Mouse (Mus musculus) kidney, adult 18-20 months (tissue): ENCODE results near the gene Frzb.
A peak's percentile ranks its signal among the peaks of the same experiment; 100 is the strongest.

Source experiments
- DNase-seq: peaks from one replicate; pipeline ENCODE4 v3.0.0; 2021

Frzb gene

DNA sequence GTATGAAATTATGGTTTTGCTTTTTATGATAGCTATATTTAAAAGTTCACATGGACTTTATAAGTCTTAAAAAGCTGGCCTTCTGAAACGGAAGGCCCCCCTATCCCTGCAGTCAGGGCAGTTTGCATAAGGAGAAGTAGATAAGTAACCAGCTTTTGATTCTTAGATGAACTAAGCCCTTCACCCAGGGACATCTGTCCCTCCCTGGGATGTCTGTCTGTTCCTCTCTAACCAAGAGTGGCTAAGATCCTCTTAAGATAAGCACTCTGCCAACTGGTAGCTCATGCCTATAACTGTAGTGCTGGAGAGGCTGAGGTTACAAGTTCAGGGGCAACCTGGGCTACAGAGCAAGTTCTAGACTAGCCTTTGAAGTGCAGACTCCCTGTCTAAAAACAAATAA lies 25.4 kb downstream of the Frzb start:
- no peak for DNase-seq

DNA sequence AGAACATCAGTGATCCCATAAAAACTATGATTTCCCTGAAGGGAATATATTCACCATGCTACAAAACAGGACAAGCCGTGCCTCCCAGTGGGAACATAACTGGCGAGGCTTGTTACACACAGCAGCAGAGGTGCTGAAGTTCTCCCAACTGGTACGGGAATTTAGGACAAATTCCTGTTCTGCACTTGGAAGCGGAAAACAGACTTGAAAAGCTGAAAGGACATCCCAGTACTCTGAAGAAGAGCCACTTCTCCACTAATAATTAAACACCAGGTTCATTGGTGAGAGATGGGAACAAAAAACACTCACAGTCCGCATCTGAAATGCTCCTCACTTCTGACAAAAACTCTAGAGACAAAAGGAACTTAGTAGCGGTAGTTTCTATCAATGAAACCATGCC lies 31.1 kb downstream of the Frzb start:
- no peak for DNase-seq

DNA sequence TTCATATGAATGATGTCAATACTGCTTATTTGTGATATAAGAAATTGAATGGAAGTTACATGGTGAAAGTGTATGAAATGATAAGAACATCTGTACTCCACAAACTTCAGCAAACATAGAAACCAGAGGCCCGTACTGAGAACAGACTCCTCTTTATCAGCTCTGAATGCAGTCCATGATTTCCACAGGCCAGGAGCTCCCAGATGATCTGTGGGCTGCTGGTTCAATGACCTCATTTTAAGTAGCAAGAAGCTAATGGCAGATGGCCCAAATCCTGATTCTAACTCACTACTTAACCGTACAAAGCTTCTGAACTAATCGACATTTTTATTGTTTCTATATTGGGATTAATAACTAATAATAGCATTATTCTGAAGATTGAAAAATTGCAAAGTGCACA lies 33.0 kb downstream of the Frzb start:
- DNase-seq: no peak

DNA sequence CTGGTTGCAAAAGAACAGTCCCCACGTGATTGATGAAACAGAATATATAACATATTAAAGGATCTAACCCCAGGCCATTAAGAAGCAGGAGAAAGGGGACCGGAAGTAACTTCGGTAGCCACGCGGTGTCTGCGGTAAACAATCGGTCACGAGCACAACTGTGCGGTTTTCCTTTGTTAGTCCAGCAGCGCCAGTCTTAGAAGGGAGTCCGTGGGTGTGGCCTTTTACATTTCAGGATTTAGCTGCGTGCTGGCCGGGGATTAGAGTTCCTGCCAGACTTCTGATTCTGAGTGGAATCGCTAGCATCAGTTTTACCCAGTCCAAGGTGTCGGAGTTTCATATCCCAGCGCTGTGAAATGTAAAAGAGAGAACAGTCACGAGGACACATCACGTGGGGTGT lies 34.3 kb downstream of the Frzb start:
- DNase-seq: no peak

DNA sequence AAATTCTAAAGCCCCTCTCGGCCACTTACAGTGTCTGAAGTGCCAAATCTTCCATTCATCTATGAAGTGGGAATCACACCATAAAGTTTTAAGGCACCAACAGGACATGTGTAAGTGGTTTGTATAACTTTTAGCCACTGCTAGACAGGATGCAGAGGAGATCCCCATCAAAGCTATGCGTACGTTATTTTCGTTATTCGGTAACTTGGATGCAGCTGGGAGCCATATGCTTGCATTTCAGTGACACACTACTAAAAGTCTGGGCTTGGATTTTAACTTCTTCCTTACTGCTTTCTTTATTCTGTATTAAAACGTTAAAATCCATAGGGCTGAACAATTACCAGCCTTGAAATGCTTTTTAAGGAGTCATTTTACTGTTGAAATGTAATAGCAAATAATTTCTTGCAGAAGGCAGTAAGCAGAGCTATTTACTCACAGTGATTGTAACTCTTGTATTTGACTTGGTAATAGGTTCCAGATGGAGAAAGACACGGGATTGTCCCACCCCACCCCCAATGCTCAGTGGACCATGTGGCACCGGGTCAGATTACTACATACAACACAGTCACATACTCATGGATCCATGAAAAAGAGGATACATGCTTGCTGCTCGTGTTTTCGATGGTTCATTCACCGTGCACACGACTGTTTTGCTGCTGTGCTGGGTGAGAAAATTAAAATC lies 37.4 kb downstream of the Frzb start:
- peak; percentile 53 for DNase-seq

DNA sequence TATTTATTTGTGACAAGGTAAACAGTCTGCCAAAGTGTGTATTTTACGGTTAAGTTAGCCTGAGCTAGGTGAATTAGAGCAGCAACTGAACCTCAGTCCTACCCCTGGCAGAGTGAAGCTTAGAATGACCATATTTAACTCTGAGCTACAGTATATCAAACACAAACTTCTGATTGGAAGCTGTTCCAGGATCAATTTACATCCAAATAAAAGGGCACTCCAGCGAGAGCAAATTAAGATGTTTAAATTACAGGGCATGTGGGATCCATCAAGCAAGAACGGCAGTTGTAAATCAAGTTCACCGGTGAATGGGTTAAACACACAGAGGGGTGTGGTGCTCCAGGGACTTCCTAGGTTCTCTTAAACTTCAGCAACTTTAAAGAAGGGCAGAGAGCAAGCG lies 42.7 kb downstream of the Frzb start:
- no peak for DNase-seq

DNA sequence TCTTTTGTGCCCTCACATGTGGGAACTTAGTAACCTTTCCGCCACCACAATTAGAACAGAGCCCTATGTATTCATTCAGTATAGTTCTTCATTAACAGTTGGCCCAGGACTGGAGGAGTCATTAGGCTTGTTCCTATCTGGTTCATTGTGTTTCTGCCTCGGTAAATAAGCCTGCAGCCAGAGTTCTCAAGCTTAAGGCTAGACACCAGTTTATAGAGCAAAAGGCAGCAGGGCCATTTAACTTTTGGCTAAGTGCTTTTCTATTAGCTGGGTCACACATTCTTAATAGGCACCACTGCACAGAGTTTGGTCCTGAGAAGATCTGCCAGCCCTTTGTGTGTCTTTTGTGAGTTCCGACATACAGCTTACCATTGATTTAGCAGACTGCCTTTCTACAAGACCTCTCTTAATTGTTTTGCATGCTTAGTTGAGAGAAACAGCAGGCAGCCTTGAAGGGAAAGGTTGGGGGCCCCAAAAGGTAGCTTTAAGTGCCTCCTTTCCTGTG lies 48.8 kb downstream of the Frzb start:
- DNase-seq: no peak

DNA sequence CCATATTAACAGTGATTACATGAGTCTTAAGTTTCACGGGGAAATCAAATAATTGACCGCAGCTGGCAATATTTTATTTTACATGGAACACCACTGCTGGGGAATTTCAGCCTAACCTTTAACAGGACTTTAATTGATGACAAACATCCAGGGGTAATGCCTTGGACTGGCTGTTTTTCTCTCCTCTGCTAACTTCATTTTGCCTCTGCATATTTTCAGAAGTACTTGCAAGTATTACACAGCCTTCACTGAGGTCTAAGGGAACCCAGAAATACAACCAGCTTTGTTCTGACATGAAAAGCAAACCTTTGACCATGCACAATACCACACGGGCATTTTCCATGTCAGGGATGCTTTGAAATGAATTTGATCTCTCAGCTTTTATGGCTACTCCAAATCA lies 50.6 kb downstream of the Frzb start:
- DNase-seq: no peak

DNA sequence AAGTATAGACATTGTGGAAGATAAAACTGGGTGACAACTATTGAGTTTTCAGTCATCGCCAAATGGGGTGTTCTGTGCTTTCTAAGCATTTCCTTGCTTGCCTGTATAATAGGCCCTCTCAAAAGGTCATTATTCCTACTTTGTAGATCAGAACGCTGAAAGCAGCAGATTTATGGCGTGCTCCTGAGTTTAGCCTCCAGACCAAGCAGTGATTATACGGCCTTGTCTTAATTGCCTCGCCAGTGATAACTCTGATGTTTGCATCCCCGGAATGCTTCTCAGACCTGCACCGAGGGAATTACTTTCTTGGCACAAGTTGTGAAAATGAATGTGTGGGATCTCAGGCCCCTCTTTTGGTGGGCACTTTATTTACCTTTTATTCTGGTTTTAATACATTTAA lies 51.4 kb downstream of the Frzb start:
- DNase-seq: no peak

DNA sequence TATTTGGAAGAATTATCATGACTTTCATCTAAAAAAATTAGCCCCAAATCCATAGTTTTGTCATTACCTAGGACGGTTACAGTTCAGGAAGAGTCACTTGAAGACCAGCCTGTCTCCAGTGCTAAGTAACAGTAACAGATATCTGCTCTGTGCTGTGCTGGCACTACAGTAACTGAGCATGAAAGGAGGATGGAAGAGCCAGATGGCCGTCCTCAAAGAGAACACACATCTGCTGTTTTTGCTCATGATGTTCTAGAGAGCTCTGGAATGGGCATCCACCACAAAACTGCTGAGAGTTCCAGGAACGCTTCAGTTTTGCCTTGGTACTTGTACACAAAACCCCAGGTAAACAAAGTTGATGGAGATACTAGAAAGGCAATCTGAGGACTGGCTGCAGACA lies 59.1 kb downstream of the Frzb start:
- DNase-seq: no peak

DNA sequence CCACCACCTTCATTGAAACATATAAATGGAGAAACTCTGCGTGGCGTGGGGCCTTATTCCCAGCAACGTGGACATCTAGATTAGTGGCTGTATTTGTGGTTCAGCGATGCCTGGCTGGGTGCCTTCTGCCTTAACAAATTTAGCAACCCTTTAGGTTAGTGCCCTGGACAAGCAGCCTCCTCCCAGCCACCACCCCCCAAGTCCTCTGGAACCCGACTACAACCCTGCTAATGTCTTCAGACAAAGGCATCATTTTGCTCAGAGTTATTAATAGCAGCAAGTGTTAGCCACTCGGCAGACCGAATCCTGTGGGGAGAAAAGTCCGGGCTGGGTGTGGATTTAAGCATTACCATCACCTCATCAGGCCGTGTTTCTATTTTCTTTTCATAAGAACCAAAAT lies 59.8 kb downstream of the Frzb start:
- DNase-seq: no peak

DNA sequence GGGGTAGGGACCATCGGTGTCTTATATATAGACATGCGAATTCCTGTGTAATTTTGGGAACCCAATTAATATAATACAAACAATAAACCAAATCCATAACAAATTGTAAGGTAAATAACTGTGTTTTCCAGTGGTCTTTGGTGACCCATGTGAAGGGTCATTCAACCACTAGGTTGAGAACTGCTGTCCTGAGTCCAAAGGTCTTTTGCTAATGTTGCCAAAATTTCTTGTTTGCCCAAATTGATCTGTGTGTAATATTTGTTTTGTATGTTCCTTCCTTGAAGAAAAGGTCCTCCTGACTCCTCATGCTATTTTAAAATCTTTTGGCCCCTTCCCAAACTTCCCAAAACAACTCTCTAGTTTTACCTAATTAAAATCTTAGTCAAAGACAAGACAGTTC lies 61.2 kb downstream of the Frzb start:
- no peak for DNase-seq

DNA sequence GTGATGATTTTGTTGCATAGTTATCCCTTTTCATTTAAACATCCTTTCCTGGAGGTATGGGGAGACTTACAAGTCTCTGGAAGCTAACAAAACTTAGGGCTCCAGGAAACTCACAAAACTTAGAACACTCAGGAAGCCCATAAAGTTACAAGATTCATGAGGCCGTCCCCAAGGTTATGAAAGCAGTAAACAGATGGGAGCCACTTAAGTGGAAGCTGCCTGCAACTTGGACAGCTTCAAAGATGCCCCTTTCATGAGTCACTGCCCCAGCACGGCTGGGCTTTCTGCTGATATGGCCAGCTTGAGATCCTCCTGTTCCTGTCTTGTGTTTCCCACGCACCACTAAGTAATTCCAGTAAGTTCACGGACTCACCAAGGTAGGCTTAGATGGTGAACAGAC lies 63.0 kb downstream of the Frzb start:
- DNase-seq: no peak

DNA sequence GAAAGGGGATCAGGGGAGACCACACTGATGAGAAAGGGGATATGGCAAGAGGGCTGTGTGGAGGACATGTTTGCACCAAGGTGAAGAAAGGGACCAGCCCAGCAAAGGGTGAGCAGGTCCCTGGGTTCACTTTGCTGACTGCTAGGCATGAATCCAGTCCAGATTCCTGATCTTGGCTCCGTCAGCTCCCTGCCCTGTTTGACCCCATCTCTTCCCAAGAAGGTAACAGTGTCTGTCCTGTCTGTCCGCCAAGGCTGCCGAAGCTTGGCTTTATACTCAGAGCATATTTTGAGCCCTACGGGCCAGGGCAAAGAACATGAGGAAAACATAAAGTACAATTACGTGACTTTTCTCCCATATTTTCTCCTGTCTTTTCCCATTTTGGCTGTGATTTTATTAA lies 67.6 kb downstream of the Frzb start:
- no peak for DNase-seq

DNA sequence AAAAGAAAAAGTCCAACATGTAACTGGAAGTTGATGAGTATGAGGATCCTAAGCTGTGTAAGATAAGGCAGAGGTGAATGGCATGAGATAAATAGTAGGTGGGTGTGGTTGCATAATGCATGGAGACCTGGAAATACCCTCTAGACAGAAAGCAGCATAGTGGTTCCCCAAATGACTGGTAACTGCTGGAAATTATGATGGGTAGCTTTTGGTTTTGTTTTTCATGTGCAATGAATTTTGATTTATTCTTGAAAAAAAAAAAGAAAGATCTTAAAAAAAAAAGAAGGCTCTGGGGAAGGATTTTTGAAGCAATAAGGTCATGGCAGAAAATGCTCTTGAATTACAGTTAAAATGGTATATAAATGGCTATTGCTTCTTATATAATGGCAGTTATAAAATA lies 72.5 kb downstream of the Frzb start:
- no peak for DNase-seq

DNA sequence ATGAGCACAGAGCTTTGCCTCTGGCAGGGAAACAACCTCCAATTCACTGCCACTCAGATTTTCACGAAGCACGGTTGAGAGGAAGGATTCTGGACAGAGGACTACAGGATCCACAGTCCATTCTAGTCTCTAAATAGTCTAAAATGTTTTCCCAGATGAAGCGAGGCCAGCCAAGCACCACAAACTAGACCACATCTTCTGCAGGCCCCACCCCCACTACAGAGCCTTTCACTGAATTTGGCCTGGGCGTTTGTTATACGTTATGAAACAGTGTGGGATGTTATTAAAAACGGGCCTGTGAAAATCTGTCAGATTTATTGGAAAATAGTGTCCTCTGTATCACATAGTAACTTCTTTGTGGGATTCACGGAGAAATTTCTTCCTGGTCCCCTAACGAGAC lies 76.0 kb downstream of the Frzb start:
- DNase-seq: no peak
